Mouse (Mus musculus): ENCODE data around the gene Col16a1. TPM values are rescaled to one million over a fixed set of nuclear protein-coding genes. Genes with fewer than 3 reads are reported as not detected.

The Col16a1 gene
- total RNA-seq, 2 experiments from 2014 or later, result 8.8 to 10.5 TPM

DNA sequence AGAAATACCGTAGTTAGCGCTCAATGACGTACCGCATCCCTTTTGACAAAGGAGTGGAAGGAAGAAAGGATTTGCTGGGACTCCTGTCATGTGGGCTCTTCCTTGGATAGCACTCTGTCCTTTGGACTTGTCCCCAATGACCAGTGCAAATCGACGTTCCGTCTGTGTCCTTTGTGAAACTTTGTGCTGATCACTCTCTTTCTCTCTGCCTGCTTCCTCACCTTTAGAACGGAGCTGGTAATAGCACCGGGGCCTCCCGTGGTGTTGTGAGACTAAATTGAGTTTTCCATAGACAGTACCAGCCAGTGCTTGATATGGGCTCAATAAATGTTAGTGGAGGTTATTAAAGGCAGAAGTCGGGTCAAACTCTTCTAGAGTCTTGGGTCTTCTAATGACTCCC is 6.6 kb upstream of the Col16a1 start:
- no peak for DNase-seq (ENCODE audit: extremely low spot score in 1 of 2, low spot score in 1 of 2)

GRCm38 (mm10) chr4:130044211-130044610 is 3.4 kb upstream of the Col16a1 start:
- DNase-seq (ENCODE audit: extremely low spot score in 1 of 2, low spot score in 1 of 2), result no peak

GRCm38 (mm10) chr4:130045609-130046008 is 2.0 kb upstream of the Col16a1 start:
- no peak for DNase-seq (ENCODE audit: extremely low spot score in 1 of 2, low spot score in 1 of 2)

DNA sequence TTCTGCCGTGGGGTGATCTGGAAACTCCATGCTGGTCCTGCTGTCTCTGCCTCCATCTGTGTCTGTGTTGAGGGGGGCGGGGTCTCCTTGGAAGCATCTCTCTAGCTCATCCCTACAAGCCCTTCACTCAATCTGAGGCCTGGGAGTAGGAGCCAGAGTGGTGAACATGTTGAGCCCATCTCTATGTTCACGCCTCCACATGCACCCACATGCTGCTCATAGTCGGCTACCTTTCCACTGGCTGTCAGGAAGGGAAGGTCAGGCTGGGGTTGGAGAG is 501 bp downstream of the Col16a1 start:
- DNase-seq (ENCODE audit: extremely low spot score in 1 of 2, low spot score in 1 of 2), result no peak

- DNase-seq (ENCODE audit: extremely low spot score in 1 of 2, low spot score in 1 of 2), result no peak
Measured at GRCm38 (mm10) chr4:130050056-130050824, 2.6 kb downstream of the Col16a1 start.

- no peak for DNase-seq (ENCODE audit: extremely low spot score in 1 of 2, low spot score in 1 of 2)
Measured at GRCm38 (mm10) chr4:130052283-130052682, 4.6 kb downstream of the Col16a1 start.

DNA sequence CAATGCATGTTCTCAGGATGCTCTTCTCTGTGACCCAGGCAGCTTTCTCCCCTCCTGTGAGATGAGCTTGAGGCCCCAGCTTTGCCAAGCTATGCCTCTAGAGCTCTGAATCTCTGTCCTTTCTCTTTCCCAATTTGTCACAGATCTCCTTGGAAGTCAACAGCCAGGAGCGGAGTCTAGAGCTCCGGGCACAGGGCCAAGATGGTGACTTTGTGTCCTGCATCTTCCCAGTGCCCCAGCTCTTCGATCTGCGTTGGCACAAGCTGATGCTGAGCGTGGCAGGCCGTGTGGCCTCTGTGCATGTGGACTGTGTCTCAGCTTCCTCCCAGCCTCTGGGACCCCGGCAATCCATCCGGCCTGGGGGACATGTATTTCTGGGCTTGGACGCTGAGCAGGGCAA is 5.5 kb downstream of the Col16a1 start:
- DNase-seq (ENCODE audit: extremely low spot score in 1 of 2, low spot score in 1 of 2), result no peak

- DNase-seq (ENCODE audit: extremely low spot score in 1 of 2, low spot score in 1 of 2), result no peak
Measured at GRCm38 (mm10) chr4:130054727-130055126, 7.1 kb downstream of the Col16a1 start.

DNA sequence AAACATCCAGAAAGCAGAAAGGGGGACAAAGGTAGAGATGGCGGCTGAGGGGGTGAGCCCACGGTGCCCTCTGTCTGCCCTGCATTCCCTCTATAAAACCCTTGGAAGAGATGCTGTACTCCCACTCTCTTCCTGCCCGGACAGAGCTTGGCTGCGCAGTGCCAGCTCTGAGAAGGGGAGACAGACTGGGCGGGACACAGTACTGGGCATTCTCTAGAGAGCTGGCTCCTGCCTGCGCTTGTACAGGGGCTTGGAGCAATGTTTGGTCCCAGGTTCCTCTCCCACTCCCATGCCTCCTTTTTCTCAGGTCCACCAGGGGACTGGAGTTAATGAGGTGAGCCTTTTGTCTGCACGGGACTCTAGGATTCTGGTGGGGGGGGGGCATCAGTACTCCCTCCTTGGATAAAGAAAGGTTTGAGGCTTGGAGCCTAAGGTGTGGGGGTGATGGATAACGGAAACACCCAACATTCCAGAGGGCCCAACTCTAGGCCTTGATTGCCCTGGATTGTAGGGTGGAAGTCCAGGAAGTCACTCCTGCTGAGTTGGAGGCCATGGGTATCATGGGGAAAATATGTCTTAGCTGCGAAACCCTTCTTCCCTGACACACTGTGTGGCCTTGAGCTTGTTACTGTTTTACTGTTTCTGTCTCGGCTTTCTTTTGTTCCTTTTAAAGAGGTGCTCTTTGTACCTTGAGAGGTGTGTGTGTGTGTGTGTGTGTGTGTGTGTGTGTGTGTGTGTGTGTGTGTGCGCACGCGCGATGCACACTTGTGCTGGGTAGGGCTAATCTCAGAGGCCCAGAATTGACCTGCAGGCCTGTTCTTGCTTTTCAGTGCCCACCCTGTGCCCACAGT is 7.7 kb downstream of the Col16a1 start:
- no peak for DNase-seq (ENCODE audit: extremely low spot score in 1 of 2, low spot score in 1 of 2)

DNA sequence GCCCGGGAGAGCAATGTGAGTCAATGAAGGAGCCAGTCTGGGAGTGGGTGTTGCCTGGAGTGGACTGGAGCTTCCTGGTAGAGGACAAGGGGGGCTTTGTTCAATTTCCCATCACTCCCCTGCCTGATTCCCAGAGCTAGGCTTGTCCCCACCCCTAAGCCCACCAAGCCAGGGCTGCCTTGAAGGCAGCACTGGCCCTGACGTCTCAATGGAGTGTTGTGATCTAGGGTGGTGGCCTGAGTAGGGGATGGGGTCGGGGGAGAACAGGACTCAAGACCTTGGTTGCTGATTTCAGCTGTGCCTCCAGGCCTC is 8.3 kb downstream of the Col16a1 start:
- no peak for DNase-seq (ENCODE audit: extremely low spot score in 1 of 2, low spot score in 1 of 2)

DNA sequence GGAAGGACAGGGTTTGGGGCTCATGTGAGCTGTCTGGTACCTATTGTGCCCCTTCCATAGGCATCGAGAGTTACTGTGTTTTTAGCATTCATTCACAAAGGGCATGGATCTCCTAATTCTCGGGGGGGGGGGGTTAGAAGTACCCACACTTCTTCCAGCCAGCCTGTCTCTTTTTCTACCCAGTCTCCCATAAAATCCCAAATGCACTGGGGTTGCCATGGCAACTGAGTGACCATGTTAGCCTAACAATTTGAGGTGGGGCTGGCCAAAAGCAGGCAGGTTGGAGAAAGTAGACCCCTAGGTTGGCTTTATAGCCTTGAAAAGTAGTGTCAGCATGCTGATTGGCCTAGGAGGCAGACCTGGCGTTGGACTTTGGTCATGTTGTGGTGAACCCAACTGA is 8.8 kb downstream of the Col16a1 start:
- DNase-seq (ENCODE audit: extremely low spot score in 1 of 2, low spot score in 1 of 2), result no peak

GRCm38 (mm10) chr4:130060937-130061336 is 13.3 kb downstream of the Col16a1 start:
- DNase-seq (ENCODE audit: extremely low spot score in 1 of 2, low spot score in 1 of 2), result no peak

DNA sequence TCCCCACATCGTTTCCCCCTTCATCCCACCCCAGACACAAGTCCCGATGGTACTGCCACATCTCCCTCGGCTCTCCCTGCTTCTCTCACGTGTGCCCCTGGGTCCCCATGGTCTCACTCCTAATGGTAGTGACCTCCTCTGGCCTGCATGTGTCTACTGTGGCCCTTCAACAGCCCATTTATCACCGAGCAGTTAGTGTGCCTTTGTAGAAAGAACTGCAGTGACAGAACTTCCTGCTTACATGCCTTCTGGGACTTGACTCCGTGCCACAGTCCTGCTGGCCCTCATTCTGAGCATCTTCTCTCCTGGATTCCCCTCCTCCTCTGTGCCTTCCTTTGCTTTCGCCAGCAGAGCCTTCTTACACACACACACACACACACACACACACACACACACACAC is 15.6 kb downstream of the Col16a1 start:
- no peak for DNase-seq (ENCODE audit: extremely low spot score in 1 of 2, low spot score in 1 of 2)

GRCm38 (mm10) chr4:130066816-130067215 is 19.2 kb downstream of the Col16a1 start:
- peak in 1 of 2 experiments; percentile 45 for DNase-seq (ENCODE audit: extremely low spot score in 1 of 2, low spot score in 1 of 2)

- no peak for DNase-seq (ENCODE audit: extremely low spot score in 1 of 2, low spot score in 1 of 2)
Measured at GRCm38 (mm10) chr4:130070523-130070922, 22.9 kb downstream of the Col16a1 start.

DNA sequence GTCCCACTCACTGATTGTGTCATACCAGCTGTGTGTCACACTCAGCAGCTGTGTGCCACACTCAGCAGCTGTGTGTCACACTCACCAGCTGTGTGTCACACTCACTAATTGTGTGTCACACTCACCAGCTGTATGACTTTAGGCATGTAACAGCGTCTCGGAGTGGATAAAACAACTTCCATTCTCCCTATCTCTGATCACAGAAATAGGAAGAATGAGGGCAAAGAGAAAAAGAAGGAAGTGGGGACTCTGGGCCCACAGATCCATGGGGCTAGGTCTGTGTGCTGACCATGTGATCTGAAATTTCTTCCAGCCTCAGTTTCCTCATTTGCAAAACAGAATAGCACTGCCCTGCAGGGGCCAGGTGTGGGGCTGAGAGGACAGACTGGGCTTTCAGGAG is 24.1 kb downstream of the Col16a1 start:
- DNase-seq (ENCODE audit: extremely low spot score in 1 of 2, low spot score in 1 of 2), result no peak

DNA sequence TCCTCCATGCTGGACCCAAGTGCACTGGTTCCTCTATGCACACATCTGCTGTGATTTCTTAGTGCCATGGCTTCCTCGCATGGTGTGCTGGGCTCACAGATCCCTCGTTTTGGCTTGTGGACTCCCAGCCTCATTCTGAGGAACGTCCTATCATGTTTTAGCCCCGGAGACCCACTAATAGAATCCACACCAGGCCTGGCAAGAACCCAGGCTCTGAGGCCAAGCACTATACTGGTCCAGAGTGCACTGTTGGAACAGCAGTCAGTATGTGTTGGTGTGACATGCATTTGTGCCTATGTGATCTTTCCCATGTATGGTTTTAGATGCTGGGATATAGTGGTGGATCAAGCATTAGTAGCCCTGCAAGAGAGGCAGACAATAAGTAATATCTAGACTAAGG is 25.7 kb downstream of the Col16a1 start:
- DNase-seq (ENCODE audit: extremely low spot score in 1 of 2, low spot score in 1 of 2), result no peak

- DNase-seq (ENCODE audit: extremely low spot score in 1 of 2, low spot score in 1 of 2), result no peak
Measured at GRCm38 (mm10) chr4:130074761-130075515, 27.3 kb downstream of the Col16a1 start.

GRCm38 (mm10) chr4:130076856-130077255 is 29.2 kb downstream of the Col16a1 start:
- peak in 1 of 2 experiments; percentile 26 for DNase-seq (ENCODE audit: extremely low spot score in 1 of 2, low spot score in 1 of 2)

GRCm38 (mm10) chr4:130078816-130079485 is 31.3 kb downstream of the Col16a1 start:
- DNase-seq (ENCODE audit: extremely low spot score in 1 of 2, low spot score in 1 of 2), result no peak

GRCm38 (mm10) chr4:130079521-130079920 is 31.9 kb downstream of the Col16a1 start:
- no peak for DNase-seq (ENCODE audit: extremely low spot score in 1 of 2, low spot score in 1 of 2)
